Mouse (Mus musculus): Measurements from ENCODE around the gene Kcnq2. TPM values are rescaled to one million over a fixed set of nuclear protein-coding genes. Genes with fewer than 3 reads are reported as not detected.

The Kcnq2 gene
- polyA plus RNA-seq, 1 experiment from 2014 or later: 0.10 TPM

DNA sequence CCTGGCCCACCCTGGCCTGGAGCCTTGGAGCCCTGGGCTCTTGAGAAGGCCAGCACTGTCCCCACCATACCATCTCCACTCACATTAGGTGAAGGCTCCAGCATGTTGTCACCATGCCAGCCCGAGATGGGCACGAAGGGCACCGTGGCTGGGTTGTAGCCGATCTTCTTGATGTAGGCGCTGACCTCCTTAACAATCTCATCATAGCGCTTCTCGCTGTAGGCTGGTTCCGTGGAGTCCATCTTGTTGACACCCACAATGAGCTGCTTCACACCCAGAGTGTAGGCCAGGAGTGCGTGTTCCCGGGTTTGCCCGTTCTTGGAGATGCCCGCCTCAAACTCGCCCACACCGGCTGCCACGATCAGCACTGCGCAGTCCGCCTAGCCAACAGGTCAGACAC, 17.6 kb upstream of the Kcnq2 start:
- ATAC-seq (ENCODE audit: low read depth): no peak
- Histone ChIP-seq H3K4me2 (ENCODE audit: low read depth, low read length) (no peak overlapping the region), H3K27me3 (ENCODE audit: control insufficient read depth, insufficient read depth, low read depth, low read length) (peaks cover 47% of the 10 kb centered on the region), H3K27ac (ENCODE audit: low read length) (no peak overlapping the region), H3K4me1 (replicated peaks; ENCODE audit: control insufficient read depth, insufficient read depth, low read length) (peaks cover 7% of the 10 kb centered on the region; the same call in 1 of the 2 replicates), H3K36me3 (ENCODE audit: control insufficient read depth, insufficient read depth, low read length) (no peaks in the 10 kb centered on the region), H3K9ac (ENCODE audit: low read length) (no peak overlapping the region), H3K4me3 (ENCODE audit: low read length) (no peak overlapping the region), H3K9me3 (ENCODE audit: control insufficient read depth, low read length) (no peaks in the 10 kb centered on the region)
- 90% methylated on average over 17 of the region's 17 CpGs for WGBS

DNA sequence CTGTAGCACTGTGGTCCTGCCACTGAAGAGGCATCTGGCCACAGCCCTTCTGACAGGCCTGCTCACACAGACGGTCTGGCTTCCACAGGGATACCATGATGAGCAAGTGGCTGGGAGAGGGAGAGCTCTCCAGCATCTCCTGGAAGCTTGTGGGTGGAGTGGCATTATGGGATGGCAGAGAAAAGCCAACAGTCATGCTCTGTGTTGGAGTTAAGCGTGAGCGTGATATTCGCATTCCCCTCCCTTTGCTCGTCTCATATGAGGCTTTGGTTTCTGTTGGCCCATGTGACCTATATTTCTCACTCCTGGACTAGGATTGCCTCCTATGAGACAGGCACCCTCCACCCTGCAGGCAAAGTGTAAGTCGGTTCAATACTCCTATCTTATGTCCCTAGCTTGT, 15.2 kb upstream of the Kcnq2 start:
- H3K9me3 ChIP-seq (ENCODE audit: control insufficient read depth, low read length): no peaks in the 10 kb centered on the region
- no peak overlapping the region for H3K4me3 ChIP-seq (ENCODE audit: low read length)
- 62% methylated on average over 6 of the region's 6 CpGs for WGBS
- peaks cover 10% of the 10 kb centered on the region; the same call in 1 of the 2 replicates for H3K4me1 ChIP-seq (replicated peaks; ENCODE audit: control insufficient read depth, insufficient read depth, low read length)
- no peak overlapping the region for H3K9ac ChIP-seq (ENCODE audit: low read length)
- no peak overlapping the region for H3K27ac ChIP-seq (ENCODE audit: low read length)
- H3K36me3 ChIP-seq (ENCODE audit: control insufficient read depth, insufficient read depth, low read length): no peaks in the 10 kb centered on the region
- no peak overlapping the region for H3K4me2 ChIP-seq (ENCODE audit: low read depth, low read length)
- peaks cover 31% of the 10 kb centered on the region for H3K27me3 ChIP-seq (ENCODE audit: control insufficient read depth, insufficient read depth, low read depth, low read length)
- no peak for ATAC-seq (ENCODE audit: low read depth)

DNA sequence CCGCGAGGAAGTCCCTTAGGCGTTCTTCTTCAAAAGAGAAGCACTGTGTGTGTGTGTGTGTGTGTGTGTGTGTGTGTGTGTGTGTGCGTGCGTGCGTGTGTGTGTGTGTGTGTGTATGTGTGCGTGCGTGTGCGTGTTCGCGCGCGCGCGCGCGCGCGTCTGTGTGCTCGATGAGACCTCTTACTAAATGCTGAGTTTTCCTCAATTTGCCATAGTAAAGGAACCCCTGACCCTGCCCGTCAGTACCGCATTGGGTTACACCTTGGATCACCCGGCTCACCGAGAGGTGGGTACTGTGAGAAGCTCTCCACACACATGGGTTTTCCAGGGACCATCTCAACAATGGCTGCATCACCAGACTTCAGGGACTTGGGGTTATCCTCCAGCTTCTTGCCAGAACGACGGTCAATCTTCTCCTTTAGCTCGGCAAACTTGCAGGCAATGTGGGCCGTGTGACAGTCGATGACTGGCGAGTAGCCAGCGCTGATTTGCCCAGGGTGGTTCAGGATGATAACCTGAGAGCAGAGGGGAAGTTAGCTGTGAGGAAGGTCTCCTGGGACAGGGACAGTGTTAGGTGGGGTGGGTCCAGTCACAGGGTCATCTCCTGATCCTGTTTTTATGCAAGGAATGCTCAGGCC, 13.3 kb upstream of the Kcnq2 start:
- Histone ChIP-seq H3K9ac (ENCODE audit: low read length) (no peak overlapping the region), H3K4me2 (ENCODE audit: low read depth, low read length) (peak overlapping the region; percentile 91), H3K9me3 (ENCODE audit: control insufficient read depth, low read length) (no peaks in the 10 kb centered on the region), H3K4me1 (replicated peaks; ENCODE audit: control insufficient read depth, insufficient read depth, low read length) (peaks cover 10% of the 10 kb centered on the region; the same call in 1 of the 2 replicates), H3K36me3 (ENCODE audit: control insufficient read depth, insufficient read depth, low read length) (no peaks in the 10 kb centered on the region), H3K4me3 (ENCODE audit: low read length) (peak overlapping the region; percentile 52), H3K27me3 (ENCODE audit: control insufficient read depth, insufficient read depth, low read depth, low read length) (peaks cover 29% of the 10 kb centered on the region), H3K27ac (ENCODE audit: low read length) (no peak overlapping the region)
- 14% methylated on average over 31 of the region's 31 CpGs for WGBS
- ATAC-seq (ENCODE audit: low read depth): no peak

DNA sequence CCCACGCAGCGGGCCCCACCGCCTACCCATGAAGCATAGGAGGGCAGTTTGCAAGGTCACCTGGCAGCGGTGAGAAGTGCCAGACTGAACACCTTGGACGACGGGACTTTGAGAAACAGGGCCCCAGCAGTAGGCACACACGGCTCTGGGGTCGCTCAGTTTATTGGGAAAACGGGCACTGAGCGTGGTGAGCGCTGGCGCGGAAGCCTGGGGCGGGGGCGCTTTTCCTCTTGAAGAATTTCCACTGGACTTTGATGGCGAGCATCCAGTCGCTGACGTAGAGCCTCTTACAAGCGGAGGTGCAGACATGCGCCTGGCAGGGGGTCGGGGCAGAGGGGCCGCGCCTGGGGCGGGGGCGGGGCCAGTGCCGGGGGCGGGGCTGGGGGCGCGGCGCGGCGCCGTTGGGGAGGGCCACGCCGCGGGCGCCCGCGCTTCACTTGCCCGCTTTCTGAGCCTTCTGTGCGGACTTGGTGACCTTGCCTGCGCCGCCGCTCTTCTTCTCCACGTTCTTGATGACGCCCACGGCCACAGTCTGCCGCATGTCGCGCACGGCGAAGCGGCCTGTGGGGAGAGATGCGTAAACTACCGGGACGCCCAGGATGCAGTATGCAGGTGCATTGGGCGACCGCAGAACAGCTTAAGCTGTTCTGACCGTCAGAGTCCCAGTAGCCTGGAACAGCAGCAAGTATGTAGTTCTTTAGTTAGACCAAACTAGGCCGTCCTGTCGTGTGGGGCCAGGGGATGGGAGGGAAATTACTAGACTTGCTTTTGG, 12.6 kb upstream of the Kcnq2 start:
- Histone ChIP-seq H3K27ac (ENCODE audit: low read length) (no peak overlapping the region), H3K4me3 (ENCODE audit: low read length) (peak overlapping the region; percentile 52), H3K36me3 (ENCODE audit: control insufficient read depth, insufficient read depth, low read length) (no peaks in the 10 kb centered on the region), H3K27me3 (ENCODE audit: control insufficient read depth, insufficient read depth, low read depth, low read length) (peaks cover 29% of the 10 kb centered on the region), H3K4me2 (ENCODE audit: low read depth, low read length) (peak overlapping the region; percentile 91), H3K9me3 (ENCODE audit: control insufficient read depth, low read length) (no peaks in the 10 kb centered on the region), H3K9ac (ENCODE audit: low read length) (peak overlapping the region; percentile 53; the same call in 1 of the 2 replicates), H3K4me1 (replicated peaks; ENCODE audit: control insufficient read depth, insufficient read depth, low read length) (peaks cover 10% of the 10 kb centered on the region; the same call in 1 of the 2 replicates)
- ATAC-seq (ENCODE audit: low read depth): peak; percentile 66
- WGBS: under 1% methylated on average over 43 of the region's 61 CpGs

DNA sequence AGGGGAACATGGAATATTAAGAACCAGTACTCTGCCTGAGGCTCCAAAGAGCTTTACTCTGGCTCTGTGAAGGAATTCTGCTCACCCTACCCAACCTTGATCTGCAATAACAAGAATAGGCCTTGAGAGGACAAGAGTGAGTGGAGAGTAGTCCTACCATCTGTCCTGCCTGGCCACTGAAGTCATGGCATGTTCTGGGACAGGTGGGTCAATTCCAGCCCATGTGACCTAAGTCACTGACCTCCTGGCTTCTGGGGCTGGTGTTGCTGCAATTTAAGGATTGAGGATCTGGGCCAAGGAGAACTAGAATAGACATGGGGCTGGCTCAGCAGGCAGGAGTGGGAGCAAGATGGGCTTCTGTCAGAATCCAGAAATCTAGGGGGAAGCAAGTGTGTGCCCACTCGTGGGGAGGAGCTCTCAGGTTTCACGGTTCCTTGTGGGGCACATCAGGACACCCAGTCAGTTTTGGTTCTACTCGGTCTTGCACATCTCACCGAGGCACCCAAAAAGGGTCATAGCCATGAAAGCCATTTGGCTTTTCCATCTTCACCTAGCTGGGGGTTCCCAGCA, 12.0 kb upstream of the Kcnq2 start:
- Histone ChIP-seq H3K27ac (ENCODE audit: low read length) (no peak overlapping the region), H3K9me3 (ENCODE audit: control insufficient read depth, low read length) (no peaks in the 10 kb centered on the region), H3K9ac (ENCODE audit: low read length) (no peak overlapping the region), H3K4me3 (ENCODE audit: low read length) (peak overlapping the region; percentile 52; the same call in 1 of the 2 replicates), H3K27me3 (ENCODE audit: control insufficient read depth, insufficient read depth, low read depth, low read length) (peaks cover 29% of the 10 kb centered on the region), H3K4me1 (replicated peaks; ENCODE audit: control insufficient read depth, insufficient read depth, low read length) (peaks cover 10% of the 10 kb centered on the region; the same call in 1 of the 2 replicates), H3K4me2 (ENCODE audit: low read depth, low read length) (peak overlapping the region; percentile 91), H3K36me3 (ENCODE audit: control insufficient read depth, insufficient read depth, low read length) (no peaks in the 10 kb centered on the region)
- no peak for ATAC-seq (ENCODE audit: low read depth)
- 29% methylated on average over 4 of the region's 4 CpGs for WGBS

DNA sequence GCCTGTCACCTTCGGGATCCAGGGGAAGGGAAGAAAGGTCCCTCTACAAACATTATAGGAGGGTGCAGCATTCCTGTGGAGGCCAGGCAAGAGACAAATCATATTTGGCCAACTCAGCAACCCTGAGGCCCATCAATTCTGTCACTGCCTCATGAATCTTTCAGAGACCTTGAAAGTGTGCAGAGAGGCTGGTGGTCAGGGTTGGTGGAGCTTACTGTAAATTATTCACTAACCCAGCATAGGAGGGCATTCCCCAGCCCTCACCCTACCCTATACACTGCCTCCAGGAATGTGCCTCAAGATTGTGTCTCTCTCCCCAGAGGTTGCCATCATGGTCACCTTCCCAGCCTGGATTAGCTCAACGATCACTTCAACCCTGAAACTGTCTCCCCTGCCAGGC, 9.6 kb upstream of the Kcnq2 start:
- Histone ChIP-seq H3K4me2 (ENCODE audit: low read depth, low read length) (no peak overlapping the region), H3K27me3 (ENCODE audit: control insufficient read depth, insufficient read depth, low read depth, low read length) (peaks cover 23% of the 10 kb centered on the region), H3K27ac (ENCODE audit: low read length) (no peak overlapping the region), H3K9me3 (ENCODE audit: control insufficient read depth, low read length) (no peaks in the 10 kb centered on the region), H3K4me1 (replicated peaks; ENCODE audit: control insufficient read depth, insufficient read depth, low read length) (peaks cover 10% of the 10 kb centered on the region; the same call in 1 of the 2 replicates), H3K4me3 (ENCODE audit: low read length) (no peak overlapping the region), H3K9ac (ENCODE audit: low read length) (no peak overlapping the region), H3K36me3 (ENCODE audit: control insufficient read depth, insufficient read depth, low read length) (no peaks in the 10 kb centered on the region)
- ATAC-seq (ENCODE audit: low read depth): no peak
- WGBS: 78% methylated on average over 2 of the region's 2 CpGs

DNA sequence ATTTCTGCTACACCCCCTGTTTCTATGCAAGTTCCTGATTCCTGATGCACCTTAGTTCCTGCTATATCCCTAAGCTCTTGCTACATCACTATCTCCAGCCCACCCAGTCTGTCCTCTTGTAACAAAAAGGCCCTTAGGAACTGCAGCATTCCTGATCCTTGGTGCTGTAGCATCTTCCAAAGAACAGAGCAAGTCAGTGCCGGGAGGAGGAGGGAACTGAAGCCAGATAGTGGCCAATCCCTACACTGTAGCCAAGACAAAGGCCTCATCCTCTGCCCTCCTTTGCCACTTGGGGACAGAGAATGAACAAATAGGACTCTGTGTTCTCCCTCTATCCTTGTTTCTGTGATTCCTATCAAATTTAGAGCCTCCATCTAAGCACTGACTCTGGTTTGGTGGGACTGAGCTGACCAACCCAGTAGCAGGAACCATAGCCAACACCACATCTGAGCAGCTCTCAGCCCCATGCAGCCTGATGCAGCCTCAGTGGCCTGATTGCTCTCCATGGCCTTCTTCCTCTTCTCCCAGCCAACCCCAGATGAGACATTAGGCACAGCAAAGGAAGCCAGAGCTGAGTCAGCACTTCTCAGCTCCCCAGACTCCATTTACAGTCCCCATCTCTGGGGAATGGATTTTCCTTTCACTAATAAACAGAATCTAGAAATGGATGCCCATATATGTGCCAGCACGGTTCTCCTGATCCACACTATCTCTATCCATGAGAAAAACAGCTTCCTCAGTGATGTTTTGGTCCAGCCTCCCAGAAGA, 8.6 kb upstream of the Kcnq2 start:
- Histone ChIP-seq H3K36me3 (ENCODE audit: control insufficient read depth, insufficient read depth, low read length) (no peaks in the 10 kb centered on the region), H3K4me1 (replicated peaks; ENCODE audit: control insufficient read depth, insufficient read depth, low read length) (peaks cover 10% of the 10 kb centered on the region; the same call in 1 of the 2 replicates), H3K27ac (ENCODE audit: low read length) (no peak overlapping the region), H3K27me3 (ENCODE audit: control insufficient read depth, insufficient read depth, low read depth, low read length) (peaks cover 14% of the 10 kb centered on the region), H3K9ac (ENCODE audit: low read length) (no peak overlapping the region), H3K4me3 (ENCODE audit: low read length) (no peak overlapping the region), H3K4me2 (ENCODE audit: low read depth, low read length) (no peak overlapping the region), H3K9me3 (ENCODE audit: control insufficient read depth, low read length) (no peaks in the 10 kb centered on the region)
- WGBS: 44% methylated on average over 2 of the region's 2 CpGs
- no peak for ATAC-seq (ENCODE audit: low read depth)

DNA sequence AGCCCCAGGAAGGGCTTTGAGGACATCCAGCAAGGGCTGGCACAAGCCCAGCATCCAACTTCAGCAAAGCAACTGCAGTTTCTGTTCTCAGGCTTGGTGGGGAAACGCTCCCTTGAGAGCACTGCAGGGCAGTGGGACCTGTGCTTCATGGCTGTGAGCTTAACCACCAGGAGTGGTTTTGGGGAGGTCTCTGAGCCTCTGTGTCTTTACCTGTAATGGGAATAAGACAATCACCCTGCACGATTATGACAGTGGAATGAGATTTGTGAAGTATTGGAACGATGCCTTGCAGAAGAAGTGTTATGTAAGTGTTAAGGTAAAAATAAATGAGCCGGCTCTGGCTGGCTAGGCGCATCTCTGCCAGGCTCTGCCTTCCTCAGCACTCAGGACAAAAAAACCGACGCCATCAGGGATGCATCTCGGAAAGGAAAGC, 7.6 kb upstream of the Kcnq2 start:
- Histone ChIP-seq H3K4me2 (ENCODE audit: low read depth, low read length) (no peak overlapping the region), H3K9me3 (ENCODE audit: control insufficient read depth, low read length) (no peaks in the 10 kb centered on the region), H3K9ac (ENCODE audit: low read length) (no peak overlapping the region), H3K4me3 (ENCODE audit: low read length) (no peak overlapping the region), H3K27ac (ENCODE audit: low read length) (no peak overlapping the region), H3K36me3 (ENCODE audit: control insufficient read depth, insufficient read depth, low read length) (no peaks in the 10 kb centered on the region), H3K27me3 (ENCODE audit: control insufficient read depth, insufficient read depth, low read depth, low read length) (peaks cover 7% of the 10 kb centered on the region), H3K4me1 (replicated peaks; ENCODE audit: control insufficient read depth, insufficient read depth, low read length) (peaks cover 3% of the 10 kb centered on the region; the same call in 1 of the 2 replicates)
- 53% methylated on average over 8 of the region's 8 CpGs for WGBS
- ATAC-seq (ENCODE audit: low read depth): no peak

Measured in lung, embryonic 16.5 days (tissue).